Mouse (Mus musculus) megakaryocyte, embryonic 14.5 days (primary cell): ENCODE data around the gene Gng7.
"Not testable (repeated sequence)": the region's sequence is repeated elsewhere in the genome, so short reads cannot be mapped to it uniquely, and the experiment has no call there.

Source experiments
- FLI1 ChIP-seq: IDR thresholded peaks from 2 replicates; pipeline ENCODE4 v1.6.1; 2012; ENCODE audit warnings: low read length, inconsistent platforms, mixed read lengths
- GATA1 ChIP-seq: IDR thresholded peaks from 3 replicates; pipeline ENCODE4 v1.6.1; 2012; ENCODE audit warnings: mixed read lengths, low read length, inconsistent platforms, borderline replicate concordance

DNA sequence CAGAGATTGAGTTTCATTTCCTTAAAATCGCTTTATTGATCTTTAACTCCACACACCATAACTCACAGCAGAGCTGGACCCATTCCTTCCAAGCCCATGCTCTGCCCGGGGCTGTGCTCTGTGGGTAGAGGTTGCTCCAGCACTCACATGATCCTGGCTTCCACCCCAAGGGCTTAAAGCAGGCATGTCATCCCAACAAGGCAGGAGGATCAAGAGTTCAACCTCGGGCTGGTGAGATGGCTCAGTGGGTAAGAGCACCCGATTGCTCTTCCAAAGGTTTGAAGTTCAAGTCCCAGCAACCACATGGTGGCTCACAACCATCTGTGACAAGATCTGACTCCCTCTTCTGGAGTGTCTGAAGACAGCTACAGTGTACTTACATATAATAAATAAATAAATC, 24.9 kb downstream of the Gng7 start:
- not testable (repeated sequence) for TF ChIP-seq GATA1, FLI1
